Mouse (Mus musculus) heart, embryonic 14.5 days (tissue): ENCODE results near the gene Mettl11b. TPM values are rescaled to one million over a fixed set of nuclear protein-coding genes. Genes with fewer than 3 reads are reported as not detected.
A peak's percentile ranks its signal among the peaks of the same experiment; 100 is the strongest.
"Not testable (repeated sequence)": the region's sequence is repeated elsewhere in the genome, so short reads cannot be mapped to it uniquely, and the experiment has no call there.

Experiments
- ATAC-seq: fragments of 200-750 bp; cut with Nextera tagmentation; 2 replicates; pipeline ENCODE4 v1.8.0; 2017; ENCODE audit warnings: low read depth, moderate TSS enrichment; ENCODE audit not compliant: insufficient number of reproducible peaks, insufficient read depth, low FRiP score
- H3K27ac ChIP-seq, 2 experiments: fragments of 200-500 bp in 1 of 2; fragments of 300-500 bp in 1 of 2; sonication (generic) in 1 of 2; replicated peaks in 1 of 2; 2 replicates each; pipeline ENCODE4 v1.5.1; 2012 to 2014; ENCODE audit warnings: low read depth in 2 of 2, low read length in 2 of 2, control low read depth in 1 of 2, mild to moderate bottlenecking in 1 of 2, mixed read lengths in 1 of 2; ENCODE audit not compliant: control insufficient read depth in 1 of 2, insufficient read depth in 1 of 2
- H3K27me3 ChIP-seq: fragments of 300-500 bp; sonication (generic); 2 replicates; pipeline ENCODE4 v1.6.1; 2014; ENCODE audit warnings: mild to moderate bottlenecking, low read length, control low read depth; ENCODE audit not compliant: control insufficient read depth, insufficient read depth
- H3K36me3 ChIP-seq: fragments of 300-500 bp; sonication (generic); 2 replicates; pipeline ENCODE4 v1.6.1; 2014; ENCODE audit warnings: mild to moderate bottlenecking, control low read depth, low read length, mixed read lengths; ENCODE audit not compliant: control insufficient read depth, insufficient read depth
- H3K4me1 ChIP-seq, 2 experiments: fragments of 200-500 bp in 1 of 2; fragments of 300-500 bp in 1 of 2; sonication (generic) in 1 of 2; 2 replicates each; pipeline ENCODE4 v1.6.1; 2012 to 2014; ENCODE audit warnings: low read length in 2 of 2, control low read depth in 1 of 2, mixed read lengths in 1 of 2; ENCODE audit not compliant: control insufficient read depth in 2 of 2, insufficient read depth in 2 of 2
- H3K4me2 ChIP-seq: fragments of 300-500 bp; sonication (generic); 2 replicates; pipeline ENCODE4 v1.6.1; 2014; ENCODE audit warnings: mild to moderate bottlenecking, low read length
- H3K4me3 ChIP-seq, 2 experiments: fragments of 200-500 bp in 1 of 2; fragments of 300-500 bp in 1 of 2; sonication (generic) in 1 of 2; 2 replicates each; pipeline ENCODE4 v1.5.1; 2012 to 2014; ENCODE audit warnings: low read length in 2 of 2, mild to moderate bottlenecking in 2 of 2, control low read depth in 1 of 2, low read depth in 1 of 2, moderate library complexity in 1 of 2; ENCODE audit not compliant: control insufficient read depth in 1 of 2, insufficient read depth in 1 of 2
- H3K9ac ChIP-seq: fragments of 300-500 bp; sonication (generic); 2 replicates; pipeline ENCODE4 v1.6.1; 2014; ENCODE audit warnings: mild to moderate bottlenecking, low read length
- H3K9me3 ChIP-seq: fragments of 300-500 bp; sonication (generic); 2 replicates; pipeline ENCODE4 v1.6.1; 2016; ENCODE audit warnings: low read length, control low read depth; ENCODE audit not compliant: control insufficient read depth
- WGBS: fragments of 180-500 bp; shearing (Covaris S2); extraction: QIAGEN DNeasy Blood & Tissue Kit; methylation state at CpG from one replicate; pipeline ENCODE4 v1.1.7; 2014; 5-methylcytosine and 5-hydroxymethylcytosine counted together
- polyA plus RNA-seq: library from polyadenylated mRNA; unstranded; fragments of >200 nt; fragmentation: Nextera tagmentation; extraction: Ambion mirVana; gene quantifications from 2 replicates; pipeline ENCODE4 v1.2.1, GENCODE M21; 2014

Gene Mettl11b
- 0.18 TPM in 1 of 2 replicates, not detected in the other for polyA plus RNA-seq

DNA sequence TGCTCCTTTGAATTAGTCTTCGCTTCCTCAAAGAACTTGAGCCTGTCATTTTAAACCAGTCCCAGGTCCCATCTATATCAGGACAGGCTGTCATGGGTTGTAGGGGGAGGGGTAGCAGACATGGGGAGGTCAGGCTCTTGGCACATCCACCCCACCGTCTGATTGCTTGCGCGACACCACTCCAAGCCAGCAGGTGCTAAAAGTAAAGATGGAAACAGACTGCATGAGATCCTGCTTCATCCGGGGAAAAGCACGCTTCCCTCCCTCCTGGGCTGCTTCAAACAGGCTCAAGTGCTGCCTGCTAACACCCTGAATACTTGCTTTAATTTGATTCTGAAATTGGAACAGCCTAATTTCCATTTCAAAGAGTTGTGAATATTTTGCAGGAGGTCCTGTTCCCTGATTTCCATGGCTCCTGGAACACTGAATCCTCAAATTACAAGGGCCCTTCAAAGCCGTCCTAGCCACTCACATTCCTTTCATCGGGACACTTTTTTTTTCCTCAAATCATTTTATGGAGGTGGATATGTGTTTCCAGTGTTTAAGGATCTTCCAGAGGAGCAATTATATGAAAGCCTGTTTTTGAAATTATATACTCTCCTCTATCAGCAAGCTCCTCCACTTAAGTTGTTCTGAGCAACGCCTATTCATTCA lies at the start of gene Mettl11b:
TSS of gene Mettl11b (minus strand) at position 127 of the 654 bp plus-strand sequence.
- Histone ChIP-seq H3K4me2 (peak within 1 kb of the TSS; percentile 9; the same call in 1 of the 2 replicates), H3K4me1 (peaks cover 0 to 4% of the 10 kb centered on the region in 2 experiments; a peak in 2 of 4 replicates), H3K27me3 (no peaks in the 10 kb centered on the region), H3K9ac (no peak within 1 kb of the TSS), H3K36me3 (no peaks in the 10 kb centered on the region), H3K27ac (no peak within 1 kb of the TSS), H3K4me3 (no peak within 1 kb of the TSS), H3K9me3 (no peaks in the 10 kb centered on the region)
- ATAC-seq, result no peak
- 35% methylated on average over 9 of the region's 9 CpGs for WGBS

GRCm38 (mm10) chr1:163757462-163758207 lies 32.6 kb upstream of the Mettl11b start:
- H3K9me3 ChIP-seq, result no peaks in the 10 kb centered on the region
- H3K4me2 ChIP-seq, result no peak overlapping the region
- 74% methylated on average over 10 of the region's 10 CpGs for WGBS
- no peak overlapping the region for H3K27ac ChIP-seq
- ATAC-seq, result no peak
- no peaks in the 10 kb centered on the region for H3K36me3 ChIP-seq
- H3K27me3 ChIP-seq, result no peaks in the 10 kb centered on the region
- H3K4me1 ChIP-seq, result no peaks in the 10 kb centered on the region
- H3K4me3 ChIP-seq, result no peak overlapping the region
- H3K9ac ChIP-seq, result no peak overlapping the region

DNA sequence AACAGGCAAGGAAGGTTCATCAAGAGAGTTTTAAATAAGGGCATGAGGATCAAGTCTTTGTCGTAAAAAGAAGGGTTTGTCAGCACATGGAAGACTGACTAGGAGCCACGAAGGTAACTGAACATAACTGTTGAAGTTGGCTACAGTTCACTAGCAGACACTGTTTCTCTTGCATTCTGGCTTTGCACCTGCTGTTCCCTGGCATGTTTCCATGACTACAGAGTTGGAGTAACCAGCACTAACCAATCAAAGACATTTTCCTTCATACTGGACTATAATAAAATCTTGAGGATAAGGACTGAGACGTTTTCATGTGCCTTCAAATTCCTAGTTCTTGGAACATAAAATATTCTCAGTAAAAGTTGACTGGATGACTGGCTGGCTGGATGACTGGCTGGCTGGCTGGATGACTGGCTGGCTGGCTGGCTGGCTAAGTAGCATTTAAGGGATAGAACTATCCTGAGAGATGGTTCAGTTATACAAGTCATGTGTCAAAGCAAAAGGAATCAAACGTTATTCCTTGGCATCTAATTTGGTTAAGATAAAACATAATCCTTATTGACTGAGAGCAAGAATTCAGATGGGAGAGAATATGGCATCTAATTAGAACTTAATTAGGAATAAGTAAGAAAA lies 26.4 kb upstream of the Mettl11b start:
- WGBS, result 61% methylated on average over 4 of the region's 4 CpGs
- ATAC-seq, result no peak

GRCm38 (mm10) chr1:163737239-163737533 lies 12.2 kb upstream of the Mettl11b start:
- no peak for ATAC-seq
- WGBS, result 78% methylated on average over 1 of the region's 1 CpGs
- no peaks in the 10 kb centered on the region for H3K36me3 ChIP-seq
- H3K4me1 ChIP-seq, result no peaks in the 10 kb centered on the region
- no peak overlapping the region for H3K27ac ChIP-seq
- H3K4me2 ChIP-seq, result no peak overlapping the region
- no peaks in the 10 kb centered on the region for H3K9me3 ChIP-seq
- no peak overlapping the region for H3K9ac ChIP-seq
- H3K4me3 ChIP-seq, result no peak overlapping the region
- no peaks in the 10 kb centered on the region for H3K27me3 ChIP-seq

More for the DNA sequence above, 26.4 kb upstream of the Mettl11b start:
- Histone ChIP-seq H3K4me3 (no peak overlapping the region), H3K9me3 (no peaks in the 10 kb centered on the region), H3K27me3 (no peaks in the 10 kb centered on the region), H3K36me3 (no peaks in the 10 kb centered on the region), H3K27ac (no peak overlapping the region), H3K4me1 (no peaks in the 10 kb centered on the region), H3K4me2 (no peak overlapping the region), H3K9ac (no peak overlapping the region)

DNA sequence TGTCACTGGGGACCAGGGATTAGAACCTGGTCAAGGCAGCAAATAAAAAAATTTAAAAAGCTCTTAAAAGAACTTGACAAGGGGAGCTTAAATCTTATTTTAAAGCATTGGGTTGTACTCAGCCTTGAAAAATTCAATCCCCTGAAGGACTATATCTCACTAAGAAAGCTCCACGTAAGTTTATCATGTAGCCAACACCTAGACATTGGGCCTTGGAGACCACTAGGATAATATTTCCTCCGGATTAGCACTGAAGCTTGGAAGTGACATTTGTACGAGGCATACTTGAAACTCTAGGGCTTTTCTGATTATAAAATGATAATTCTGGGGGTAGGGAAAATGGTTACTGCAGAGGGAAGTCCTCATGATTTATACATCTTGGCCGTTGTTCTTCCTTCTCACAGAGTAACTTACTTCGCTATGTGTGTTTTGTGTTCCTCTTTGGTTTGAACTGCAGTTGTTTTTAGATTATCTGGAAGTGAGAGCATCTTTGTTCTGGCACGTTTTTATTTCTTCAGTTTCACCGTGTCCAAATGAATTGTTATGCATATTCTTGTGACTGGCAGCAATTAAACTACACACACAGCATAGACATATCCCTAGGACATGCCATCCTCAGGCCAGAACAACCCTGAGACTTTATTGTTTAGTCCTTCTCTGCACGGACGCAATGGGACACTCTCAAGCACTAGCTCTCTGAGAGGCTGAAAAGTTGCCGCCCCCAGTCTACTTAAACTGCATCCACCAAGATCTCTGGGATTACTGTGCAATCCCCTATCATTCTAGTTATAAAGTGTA lies 11.6 kb upstream of the Mettl11b start:
- H3K4me1 ChIP-seq, result no peaks in the 10 kb centered on the region
- 0 out of 2 replicates have a peak, but pooled peaks cover 4% of the 10 kb centered on the region for H3K9me3 ChIP-seq
- no peak overlapping the region for H3K4me2 ChIP-seq
- H3K36me3 ChIP-seq, result no peaks in the 10 kb centered on the region
- no peak overlapping the region for H3K4me3 ChIP-seq
- WGBS, result 75% methylated on average over 10 of the region's 10 CpGs
- H3K9ac ChIP-seq, result no peak overlapping the region
- H3K27me3 ChIP-seq, result no peaks in the 10 kb centered on the region
- no peak overlapping the region for H3K27ac ChIP-seq
- no peak for ATAC-seq

DNA sequence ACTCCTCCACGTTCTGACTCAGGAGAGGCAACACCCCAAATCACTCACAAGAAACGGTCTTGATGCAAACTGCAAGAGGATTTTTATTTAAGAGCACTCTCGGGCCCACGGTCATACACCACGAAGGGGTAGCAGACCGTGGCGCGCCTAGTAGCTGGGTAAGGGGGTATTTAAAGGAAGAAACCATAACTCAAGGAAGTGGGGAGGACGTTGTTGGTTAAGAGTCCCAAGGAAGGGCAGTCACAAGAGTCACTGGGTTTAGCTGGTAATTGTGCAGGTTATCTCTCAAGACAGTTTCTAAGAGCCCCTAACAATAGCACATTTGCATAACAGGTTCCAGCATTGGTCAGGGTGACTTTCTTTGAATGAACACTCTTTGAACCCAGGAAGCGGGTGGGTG lies 6.1 kb upstream of the Mettl11b start:
- not testable (repeated sequence) for H3K4me1 ChIP-seq, H3K4me3 ChIP-seq, H3K4me2 ChIP-seq, ATAC-seq, H3K27me3 ChIP-seq, H3K9me3 ChIP-seq, H3K9ac ChIP-seq, H3K27ac ChIP-seq, H3K36me3 ChIP-seq
- 87% methylated on average over 10 of the region's 10 CpGs for WGBS

GRCm38 (mm10) chr1:163723913-163724312 lies 1.1 kb downstream of the Mettl11b start:
- H3K4me1 ChIP-seq, result peaks cover 0 to 4% of the 10 kb centered on the region in 2 experiments; a peak in 2 of 4 replicates
- no peak overlapping the region for H3K9ac ChIP-seq
- H3K9me3 ChIP-seq, result no peaks in the 10 kb centered on the region
- ATAC-seq, result no peak
- H3K4me3 ChIP-seq, result no peak overlapping the region
- no peak overlapping the region for H3K4me2 ChIP-seq
- no peaks in the 10 kb centered on the region for H3K27me3 ChIP-seq
- no peaks in the 10 kb centered on the region for H3K36me3 ChIP-seq
- no peak overlapping the region for H3K27ac ChIP-seq
- WGBS, result 55% methylated on average over 1 of the region's 1 CpGs
